Mouse (Mus musculus): Measurements from ENCODE around the gene Krt36. TPM values are rescaled to one million over a fixed set of nuclear protein-coding genes. Genes with fewer than 3 reads are reported as not detected.
A peak's percentile ranks its signal among the peaks of the same experiment; 100 is the strongest.

Gene Krt36
- polyA plus RNA-seq (2011; ENCODE audit: insufficient read length, low read depth, missing spikeins), result not detected in 2 replicates

DNA sequence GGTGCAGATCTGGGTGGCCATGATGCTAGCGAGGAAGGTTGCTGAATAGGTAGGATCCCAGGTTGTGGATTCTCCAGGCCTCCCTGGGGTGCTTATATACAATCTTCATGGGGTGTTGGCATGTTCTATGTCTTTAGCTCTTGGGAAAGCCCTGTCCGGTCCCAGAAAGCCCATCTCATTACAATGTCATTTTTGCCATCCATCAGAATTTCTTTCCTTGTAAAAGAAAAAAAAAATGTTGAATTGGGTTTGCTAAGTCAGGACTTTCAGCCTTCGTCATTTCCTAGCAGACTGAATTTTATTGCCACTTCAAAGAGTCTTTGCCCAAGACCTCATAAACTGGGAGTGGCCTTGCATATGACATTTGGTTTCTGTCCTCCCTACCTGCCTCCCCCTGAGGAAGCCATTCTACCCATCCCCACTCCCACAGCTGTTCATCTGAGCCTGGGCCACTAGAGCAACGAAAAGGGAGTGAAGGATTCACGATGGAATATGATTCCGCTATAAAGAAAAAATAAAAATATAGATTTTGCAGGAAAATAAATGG, at the start of gene Krt36:
Gene Krt36 (minus strand): TSS at position 51 of the 547 bp plus-strand sequence.
- Histone ChIP-seq H3K4me3 (ENCODE audit: insufficient read depth, low read length) (no peak within 1 kb of the TSS), H3K4me1 (ENCODE audit: control insufficient read depth, insufficient read depth, low read length) (no peaks in the 10 kb centered on the region)
- no peak for TF ChIP-seq CTCF (IDR thresholded peaks at IDR 0.05; ENCODE audit: borderline replicate concordance, insufficient read depth, low read length)
- TF ChIP-seq POLR2A (IDR thresholded peaks at IDR 0.05; ENCODE audit: low read depth, low read length), result no peak

GRCm38 (mm10) chr11:100148615-100149330, 43.3 kb upstream of the Krt36 start, which contains the start of gene Krt19:
Gene Krt19 (minus strand): TSS chr11:100148665.
- H3K4me3 ChIP-seq (ENCODE audit: insufficient read depth, low read length), result no peak within 1 kb of the TSS
- H3K4me1 ChIP-seq (ENCODE audit: control insufficient read depth, insufficient read depth, low read length), result peaks cover 7% of the 10 kb centered on the region
- TF ChIP-seq CTCF (IDR thresholded peaks at IDR 0.05; ENCODE audit: borderline replicate concordance, insufficient read depth, low read length), result no peak
- no peak for TF ChIP-seq POLR2A (IDR thresholded peaks at IDR 0.05; ENCODE audit: low read depth, low read length)
- H3K27ac ChIP-seq (ENCODE audit: insufficient read depth, low read length), result peak within 1 kb of the TSS; percentile 90

More for the DNA sequence above, at the start of gene Krt36:
- H3K27ac ChIP-seq (ENCODE audit: insufficient read depth, low read length), result no peak within 1 kb of the TSS

GRCm38 (mm10) chr11:100147566-100148353, 42.3 kb upstream of the Krt36 start:
- no peak for TF ChIP-seq CTCF (IDR thresholded peaks at IDR 0.05; ENCODE audit: borderline replicate concordance, insufficient read depth, low read length)
- TF ChIP-seq POLR2A (IDR thresholded peaks at IDR 0.05; ENCODE audit: low read depth, low read length), result no peak
- peak overlapping the region; percentile 90 for H3K27ac ChIP-seq (ENCODE audit: insufficient read depth, low read length)
- peaks cover 7% of the 10 kb centered on the region for H3K4me1 ChIP-seq (ENCODE audit: control insufficient read depth, insufficient read depth, low read length)
- no peak overlapping the region for H3K4me3 ChIP-seq (ENCODE audit: insufficient read depth, low read length)

- Histone ChIP-seq H3K4me3 (ENCODE audit: insufficient read depth, low read length) (peak overlapping the region; percentile 45), H3K27ac (ENCODE audit: insufficient read depth, low read length) (no peak overlapping the region), H3K4me1 (ENCODE audit: control insufficient read depth, insufficient read depth, low read length) (peaks cover 7% of the 10 kb centered on the region)
- TF ChIP-seq POLR2A (IDR thresholded peaks at IDR 0.05; ENCODE audit: low read depth, low read length) (no peak), CTCF (IDR thresholded peaks at IDR 0.05; ENCODE audit: borderline replicate concordance, insufficient read depth, low read length) (no peak)
Measured at GRCm38 (mm10) chr11:100145858-100146560, 40.6 kb upstream of the Krt36 start.

GRCm38 (mm10) chr11:100145104-100145503, 39.7 kb upstream of the Krt36 start:
- Histone ChIP-seq H3K27ac (ENCODE audit: insufficient read depth, low read length) (no peak overlapping the region), H3K4me1 (ENCODE audit: control insufficient read depth, insufficient read depth, low read length) (peaks cover 7% of the 10 kb centered on the region), H3K4me3 (ENCODE audit: insufficient read depth, low read length) (peak overlapping the region; percentile 45)
- TF ChIP-seq POLR2A (IDR thresholded peaks at IDR 0.05; ENCODE audit: low read depth, low read length) (no peak), CTCF (IDR thresholded peaks at IDR 0.05; ENCODE audit: borderline replicate concordance, insufficient read depth, low read length) (no peak)

DNA sequence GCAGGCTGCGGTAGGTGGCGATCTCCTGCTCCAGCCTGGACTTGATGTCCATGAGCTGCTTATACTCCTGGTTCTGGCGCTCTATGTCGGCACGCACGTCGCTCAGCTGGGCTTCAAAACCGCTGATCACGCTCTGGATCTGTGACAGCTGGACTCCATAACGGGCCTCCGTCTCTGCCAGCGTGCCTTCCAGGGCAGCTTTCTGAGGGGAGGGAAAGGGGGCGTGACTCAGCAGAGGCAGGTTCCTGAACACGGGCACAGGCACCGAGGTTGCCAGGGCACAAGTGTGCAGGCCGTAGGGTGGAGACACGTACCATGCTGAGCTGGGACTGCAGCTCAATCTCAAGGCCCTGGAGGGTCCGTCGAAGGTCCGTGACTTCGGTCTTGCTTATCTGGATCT, 35.5 kb upstream of the Krt36 start:
- Histone ChIP-seq H3K4me3 (ENCODE audit: insufficient read depth, low read length) (no peak overlapping the region), H3K4me1 (ENCODE audit: control insufficient read depth, insufficient read depth, low read length) (no peaks in the 10 kb centered on the region), H3K27ac (ENCODE audit: insufficient read depth, low read length) (no peak overlapping the region)
- no peak for TF ChIP-seq POLR2A (IDR thresholded peaks at IDR 0.05; ENCODE audit: low read depth, low read length)
- TF ChIP-seq CTCF (IDR thresholded peaks at IDR 0.05; ENCODE audit: borderline replicate concordance, insufficient read depth, low read length), result no peak

DNA sequence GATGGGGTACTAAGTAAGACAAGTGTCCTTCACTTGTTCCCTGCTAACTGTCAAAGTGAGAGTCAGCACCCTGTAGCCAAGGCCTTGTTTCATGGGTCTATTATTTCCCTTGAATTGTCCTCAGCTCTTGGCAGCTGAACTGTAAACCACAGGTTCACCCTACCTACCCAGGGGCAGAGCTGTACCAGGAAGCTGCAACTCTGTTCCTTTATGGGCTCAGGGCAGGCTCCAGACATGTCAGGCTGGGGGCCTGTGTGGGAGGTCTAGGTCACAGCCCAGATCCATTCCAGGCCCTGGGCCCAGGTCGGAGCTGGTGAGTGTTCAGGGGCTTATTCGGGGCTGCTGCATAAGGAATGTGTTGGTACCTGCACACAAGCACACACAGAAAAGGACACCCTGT, 34.0 kb upstream of the Krt36 start:
- H3K4me3 ChIP-seq (ENCODE audit: insufficient read depth, low read length), result no peak overlapping the region
- no peak overlapping the region for H3K27ac ChIP-seq (ENCODE audit: insufficient read depth, low read length)
- no peaks in the 10 kb centered on the region for H3K4me1 ChIP-seq (ENCODE audit: control insufficient read depth, insufficient read depth, low read length)
- no peak for TF ChIP-seq CTCF (IDR thresholded peaks at IDR 0.05; ENCODE audit: borderline replicate concordance, insufficient read depth, low read length)
- no peak for TF ChIP-seq POLR2A (IDR thresholded peaks at IDR 0.05; ENCODE audit: low read depth, low read length)

GRCm38 (mm10) chr11:100138809-100139208, 33.4 kb upstream of the Krt36 start:
- Histone ChIP-seq H3K4me3 (ENCODE audit: insufficient read depth, low read length) (no peak overlapping the region), H3K4me1 (ENCODE audit: control insufficient read depth, insufficient read depth, low read length) (no peaks in the 10 kb centered on the region), H3K27ac (ENCODE audit: insufficient read depth, low read length) (no peak overlapping the region)
- no peak for TF ChIP-seq CTCF (IDR thresholded peaks at IDR 0.05; ENCODE audit: borderline replicate concordance, insufficient read depth, low read length)
- no peak for TF ChIP-seq POLR2A (IDR thresholded peaks at IDR 0.05; ENCODE audit: low read depth, low read length)

GRCm38 (mm10) chr11:100137693-100138092, 32.3 kb upstream of the Krt36 start:
- TF ChIP-seq CTCF (IDR thresholded peaks at IDR 0.05; ENCODE audit: borderline replicate concordance, insufficient read depth, low read length) (no peak), POLR2A (IDR thresholded peaks at IDR 0.05; ENCODE audit: low read depth, low read length) (no peak)
- Histone ChIP-seq H3K27ac (ENCODE audit: insufficient read depth, low read length) (no peak overlapping the region), H3K4me1 (ENCODE audit: control insufficient read depth, insufficient read depth, low read length) (no peaks in the 10 kb centered on the region), H3K4me3 (ENCODE audit: insufficient read depth, low read length) (no peak overlapping the region)
